In genomic region chr6:47872266-47872665, GRCm38 (mm10) we compare ENCODE assay signal across 26 mouse cellular contexts. TPM values are rescaled to one million over a fixed set of nuclear protein-coding genes. Genes with fewer than 3 reads are reported as not detected.
"Had no signal": no experiment of that assay in that cellular context is flagged by ENCODE, and none has a peak within 500 bp of the region (broad histone marks: within the 10 kb centered on the region; RNA-seq: fewer than 3 reads in every experiment).

No protein-coding gene starts in this region.

- H3K27ac ChIP-seq: embryonic facial prominence, embryonic 10.5 days; embryonic facial prominence, embryonic 12.5 days; embryonic facial prominence, embryonic 13.5 days; embryonic facial prominence, embryonic 15.5 days; forebrain, embryonic 10.5 days; forebrain, embryonic 12.5 days; forebrain, embryonic 13.5 days; forebrain, embryonic 15.5 days; gastrocnemius, adult 2 months; heart, adult 2 months had no signal

- H3K4me3 ChIP-seq: embryonic facial prominence, embryonic 10.5 days; embryonic facial prominence, embryonic 12.5 days; embryonic facial prominence, embryonic 13.5 days; embryonic facial prominence, embryonic 15.5 days; erythroblast, embryonic 14.5 days; forebrain, embryonic 10.5 days; forebrain, embryonic 12.5 days; forebrain, embryonic 13.5 days; forebrain, embryonic 15.5 days; gastrocnemius, adult 2 months; heart, adult 2 months had no signal

- H3K4me1 ChIP-seq: embryonic facial prominence, embryonic 10.5 days; embryonic facial prominence, embryonic 12.5 days; embryonic facial prominence, embryonic 13.5 days; embryonic facial prominence, embryonic 15.5 days; forebrain, embryonic 12.5 days; forebrain, embryonic 13.5 days; forebrain, embryonic 15.5 days had no signal

- ATAC-seq: forebrain, embryonic 13.5 days; forebrain, embryonic 14.5 days; forebrain, embryonic 15.5 days; forebrain, embryonic 16.5 days; forebrain, postnatal 0 days had no signal

- H3K36me3 ChIP-seq: embryonic facial prominence, embryonic 12.5 days had no signal

- DNase-seq: cerebellum, adult 9-11 months; cerebellum, postnatal 10 days; cerebellum, postnatal 14 days; cerebellum, postnatal 25 days; cerebellum, postnatal 36 days; embryo, embryonic 11 days; forebrain, postnatal 0 days; gastrocnemius, adult 2 months; gastrocnemius, postnatal 10 days; gastrocnemius, postnatal 14 days; gastrocnemius, postnatal 25 days; gastrocnemius, postnatal 36 days; heart, adult 11 months; heart, adult 18-20 months; heart, adult 2 months had no signal

- H3K9me3 ChIP-seq: embryonic facial prominence, embryonic 10.5 days; embryonic facial prominence, embryonic 12.5 days; embryonic facial prominence, embryonic 13.5 days; embryonic facial prominence, embryonic 15.5 days; forebrain, embryonic 10.5 days; forebrain, embryonic 12.5 days; forebrain, embryonic 13.5 days; forebrain, embryonic 15.5 days had no signal

- H3K4me2 ChIP-seq: embryonic facial prominence, embryonic 12.5 days; embryonic facial prominence, embryonic 13.5 days; embryonic facial prominence, embryonic 15.5 days; forebrain, embryonic 12.5 days; forebrain, embryonic 13.5 days; forebrain, embryonic 15.5 days had no signal

- H3K9ac ChIP-seq: embryonic facial prominence, embryonic 12.5 days; embryonic facial prominence, embryonic 13.5 days; embryonic facial prominence, embryonic 15.5 days; forebrain, embryonic 12.5 days; forebrain, embryonic 13.5 days; forebrain, embryonic 15.5 days; forebrain, postnatal 0 days had no signal

- H3K27me3 ChIP-seq: embryonic facial prominence, embryonic 12.5 days; embryonic facial prominence, embryonic 13.5 days; embryonic facial prominence, embryonic 15.5 days; forebrain, embryonic 12.5 days; forebrain, embryonic 13.5 days; forebrain, embryonic 15.5 days had no signal

RNA-seq across cellular contexts. Expression of gene Zfp786, which starts 41.6 kb away (rescaled TPM):
- polyA plus RNA-seq: erythroblast, embryonic 14.5 days had no signal
